Mouse (Mus musculus): Measurements from ENCODE around the gene Stk32c. TPM values are rescaled to one million over a fixed set of nuclear protein-coding genes. Genes with fewer than 3 reads are reported as not detected.

Stk32c gene
- total and polyA plus RNA-seq, 3 experiments, result 0.21 TPM; not detected in 2

GRCm38 (mm10) chr7:139143785-139144184 is 69.3 kb downstream of the Stk32c start:
- no peaks in the 10 kb centered on the region for H3K36me3 ChIP-seq (ENCODE audit: control insufficient read depth in 1 of 2, insufficient read depth in 2 of 2, low read length in 2 of 2)
- H3K9ac ChIP-seq (ENCODE audit: control insufficient read depth, low read depth, low read length, poor library complexity, severe bottlenecking), result no peak overlapping the region
- no peaks in the 10 kb centered on the region for H3K9me3 ChIP-seq (replicated peaks; ENCODE audit: insufficient read depth, low read length)
- H3K4me3 ChIP-seq (ENCODE audit: control insufficient read depth in 1 of 2, insufficient read depth in 1 of 2, low read depth in 2 of 2, low read length in 2 of 2), result no peak overlapping the region
- no peak overlapping the region for H3K27ac ChIP-seq (ENCODE audit: control insufficient read depth, low read depth, low read length)
- no peak for DNase-seq (ENCODE audit: low read depth, low spot score)
- H3K79me2 ChIP-seq (ENCODE audit: control insufficient read depth, insufficient read depth, low read length, poor library complexity), result no peaks in the 10 kb centered on the region
- no peak for TF ChIP-seq EP300 (IDR thresholded peaks at IDR 0.05; ENCODE audit: low read depth in 1 of 2, low read length in 2 of 2)
- no peak for TF ChIP-seq RCOR1 (IDR thresholded peaks at IDR 0.05; ENCODE audit: low read depth, low read length)
- no peak for TF ChIP-seq USF1 (IDR thresholded peaks at IDR 0.05; ENCODE audit: low read depth, low read length)
- TF ChIP-seq MYC (IDR thresholded peaks at IDR 0.05; ENCODE audit: low read depth, low read length), result no peak
- TF ChIP-seq MYB (IDR thresholded peaks at IDR 0.05; ENCODE audit: low read depth, low read length), result no peak
- TF ChIP-seq TBP (IDR thresholded peaks at IDR 0.05; ENCODE audit: low read depth, low read length), result no peak
- no peak for TF ChIP-seq ELF1 (IDR thresholded peaks at IDR 0.05; ENCODE audit: low read depth, low read length)
- TF ChIP-seq POLR2AphosphoS5 (IDR thresholded peaks at IDR 0.05; ENCODE audit: borderline replicate concordance, low read depth, low read length), result no peak
- TF ChIP-seq MEF2A (IDR thresholded peaks at IDR 0.05; ENCODE audit: extremely low read depth, insufficient replicate concordance, low read depth, low read length, poor library complexity, severe bottlenecking), result no peak
- no peak for TF ChIP-seq ETS1 (IDR thresholded peaks at IDR 0.05; ENCODE audit: low read depth, low read length)
- TF ChIP-seq MAZ (IDR thresholded peaks at IDR 0.05; ENCODE audit: low read depth, low read length), result no peak
- no peak for TF ChIP-seq TCF12 (IDR thresholded peaks at IDR 0.05; ENCODE audit: low read depth, low read length)
- TF ChIP-seq ZNF384 (IDR thresholded peaks at IDR 0.05; ENCODE audit: low read depth, low read length), result no peak
- no peak for TF ChIP-seq USF2 (IDR thresholded peaks at IDR 0.05; ENCODE audit: borderline replicate concordance in 1 of 2, insufficient read depth in 1 of 2, low read depth in 1 of 2, low read length in 2 of 2)
- no peak for TF ChIP-seq POLR2AphosphoS2 (IDR thresholded peaks at IDR 0.05; ENCODE audit: low read length)
- TF ChIP-seq KAT2A (conservative IDR thresholded peaks at IDR 0.05; ENCODE audit: low read depth, low read length), result no peak
- no peaks in the 10 kb centered on the region for H3K4me1 ChIP-seq (ENCODE audit: control insufficient read depth in 1 of 2, insufficient read depth in 2 of 2, low read length in 2 of 2)
- H3K27me3 ChIP-seq (ENCODE audit: control insufficient read depth in 1 of 2, insufficient read depth in 2 of 2, low read length in 2 of 2), result no peaks in the 10 kb centered on the region

GRCm38 (mm10) chr7:139139921-139140461 is 73.1 kb downstream of the Stk32c start:
- Histone ChIP-seq H3K4me1 (ENCODE audit: control insufficient read depth in 1 of 2, insufficient read depth in 2 of 2, low read length in 2 of 2) (no peaks in the 10 kb centered on the region), H3K9me3 (replicated peaks; ENCODE audit: insufficient read depth, low read length) (no peaks in the 10 kb centered on the region), H3K79me2 (ENCODE audit: control insufficient read depth, insufficient read depth, low read length, poor library complexity) (no peaks in the 10 kb centered on the region), H3K27ac (ENCODE audit: control insufficient read depth, low read depth, low read length) (no peak overlapping the region), H3K36me3 (ENCODE audit: control insufficient read depth in 1 of 2, insufficient read depth in 2 of 2, low read length in 2 of 2) (no peaks in the 10 kb centered on the region), H3K4me3 (ENCODE audit: control insufficient read depth in 1 of 2, insufficient read depth in 1 of 2, low read depth in 2 of 2, low read length in 2 of 2) (no peak overlapping the region), H3K27me3 (ENCODE audit: control insufficient read depth in 1 of 2, insufficient read depth in 2 of 2, low read length in 2 of 2) (no peaks in the 10 kb centered on the region), H3K9ac (ENCODE audit: control insufficient read depth, low read depth, low read length, poor library complexity, severe bottlenecking) (no peak overlapping the region)
- TF ChIP-seq NELFE (IDR thresholded peaks at IDR 0.05; ENCODE audit: low read depth, low read length) (no peak), ZC3H11A (IDR thresholded peaks at IDR 0.05; ENCODE audit: low read depth, low read length) (no peak), TCF12 (IDR thresholded peaks at IDR 0.05; ENCODE audit: low read depth, low read length) (no peak), RAD21 (IDR thresholded peaks at IDR 0.05; ENCODE audit: low read depth, low read length) (no peak), ELF1 (IDR thresholded peaks at IDR 0.05; ENCODE audit: low read depth, low read length) (no peak), CTCF (IDR thresholded peaks at IDR 0.05 in 2 of 3, conservative IDR thresholded peaks at IDR 0.05 in 1 of 3; ENCODE audit: control insufficient read depth in 1 of 3, insufficient read depth in 1 of 3, low read depth in 2 of 3, low read length in 3 of 3, poor library complexity in 1 of 3, severe bottlenecking in 1 of 3) (no peak), NRF1 (IDR thresholded peaks at IDR 0.05; ENCODE audit: insufficient read depth, low read depth, low read length, poor library complexity, severe bottlenecking) (no peak), MAZ (IDR thresholded peaks at IDR 0.05; ENCODE audit: low read depth, low read length) (no peak), RCOR1 (IDR thresholded peaks at IDR 0.05; ENCODE audit: low read depth, low read length) (no peak), MYC (IDR thresholded peaks at IDR 0.05; ENCODE audit: low read depth, low read length) (no peak), POLR2AphosphoS5 (IDR thresholded peaks at IDR 0.05; ENCODE audit: borderline replicate concordance, low read depth, low read length) (no peak), MXI1 (IDR thresholded peaks at IDR 0.05; ENCODE audit: low read depth, low read length) (no peak), SIN3A (IDR thresholded peaks at IDR 0.05; ENCODE audit: low read length) (no peak), ZMIZ1 (IDR thresholded peaks at IDR 0.05; ENCODE audit: low read depth, low read length) (no peak), EP300 (IDR thresholded peaks at IDR 0.05; ENCODE audit: low read depth in 1 of 2, low read length in 2 of 2) (no peak), TBP (IDR thresholded peaks at IDR 0.05; ENCODE audit: low read depth, low read length) (no peak), ETS1 (IDR thresholded peaks at IDR 0.05; ENCODE audit: low read depth, low read length) (no peak)
- no peak for DNase-seq (ENCODE audit: low read depth, low spot score)

Measured in MEL (cell line).